Mouse (Mus musculus): ENCODE measurements around the gene Trim16. TPM values are rescaled to one million over a fixed set of nuclear protein-coding genes. Genes with fewer than 3 reads are reported as not detected.
A peak's percentile ranks its signal among the peaks of the same experiment; 100 is the strongest.

The Trim16 gene
- polyA plus RNA-seq, 1 experiment = 23.5 TPM

DNA sequence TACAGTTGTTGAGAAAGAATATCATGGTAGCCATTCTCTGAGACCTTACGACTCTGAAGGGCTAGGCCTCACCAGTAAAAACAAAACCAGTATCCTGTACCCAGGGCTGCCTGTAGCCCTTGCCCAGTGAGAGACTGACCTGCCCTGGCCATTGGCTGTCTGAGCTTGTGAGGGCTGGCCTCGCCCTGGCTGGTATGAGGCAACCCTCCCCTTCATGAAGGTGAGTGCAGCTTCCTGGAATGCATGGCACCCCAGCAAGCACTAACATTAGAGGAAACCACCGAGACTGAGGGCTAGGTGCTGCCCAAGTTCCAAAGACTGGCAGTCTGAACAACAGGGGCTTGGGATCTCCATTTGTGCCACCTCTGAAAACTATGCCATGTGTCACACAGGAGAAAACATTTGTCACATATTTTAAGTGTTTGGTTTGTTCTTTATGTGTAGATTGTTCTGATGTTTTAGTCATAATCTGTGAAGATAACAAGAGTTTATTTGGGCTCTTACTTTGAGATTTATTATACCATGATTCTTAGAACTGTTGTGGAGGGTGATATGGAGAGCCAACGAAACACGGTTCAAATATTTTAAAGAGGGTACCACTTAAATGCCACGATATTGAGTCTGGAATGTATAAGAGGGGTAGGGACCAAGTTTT is 5.9 kb upstream of the Trim16 start:
- Histone ChIP-seq H3K4me3 (ENCODE audit: insufficient read depth, low read length) (no peak overlapping the region), H3K4me1 (ENCODE audit: control insufficient read depth, insufficient read depth, low read length) (0 out of 2 replicates have a peak, but pooled peaks cover 4% of the 10 kb centered on the region), H3K27ac (ENCODE audit: insufficient read depth, low read length) (no peak overlapping the region)
- TF ChIP-seq POLR2A (IDR thresholded peaks at IDR 0.05; ENCODE audit: low read depth, low read length) = no peak
- TF ChIP-seq CTCF (IDR thresholded peaks at IDR 0.05; ENCODE audit: borderline replicate concordance, insufficient read depth, low read length) = no peak

DNA sequence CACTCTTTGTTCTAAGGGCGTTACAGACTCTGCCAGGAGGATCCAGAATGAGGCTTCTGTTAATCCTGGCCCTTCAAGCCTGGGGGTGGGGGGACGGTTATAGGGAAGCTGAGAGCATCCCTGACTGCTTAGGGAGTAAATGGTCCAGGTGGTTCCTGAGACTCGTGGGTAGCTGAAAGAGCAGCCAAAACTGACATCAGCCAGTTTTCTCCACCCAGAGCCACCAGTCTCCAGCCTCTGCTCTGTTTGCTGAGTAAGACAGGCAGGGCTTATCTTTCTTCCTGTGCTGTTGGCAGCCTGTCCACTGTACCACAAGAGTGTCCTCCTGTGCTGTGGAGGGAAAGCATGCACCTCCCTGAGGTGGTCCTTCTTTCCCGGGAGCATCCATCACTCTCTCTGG is 5.4 kb upstream of the Trim16 start:
- Histone ChIP-seq H3K4me1 (ENCODE audit: control insufficient read depth, insufficient read depth, low read length) (peaks cover 8% of the 10 kb centered on the region), H3K4me3 (ENCODE audit: insufficient read depth, low read length) (no peak overlapping the region), H3K27ac (ENCODE audit: insufficient read depth, low read length) (no peak overlapping the region)
- no peak for TF ChIP-seq CTCF (IDR thresholded peaks at IDR 0.05; ENCODE audit: borderline replicate concordance, insufficient read depth, low read length)
- no peak for TF ChIP-seq POLR2A (IDR thresholded peaks at IDR 0.05; ENCODE audit: low read depth, low read length)

DNA sequence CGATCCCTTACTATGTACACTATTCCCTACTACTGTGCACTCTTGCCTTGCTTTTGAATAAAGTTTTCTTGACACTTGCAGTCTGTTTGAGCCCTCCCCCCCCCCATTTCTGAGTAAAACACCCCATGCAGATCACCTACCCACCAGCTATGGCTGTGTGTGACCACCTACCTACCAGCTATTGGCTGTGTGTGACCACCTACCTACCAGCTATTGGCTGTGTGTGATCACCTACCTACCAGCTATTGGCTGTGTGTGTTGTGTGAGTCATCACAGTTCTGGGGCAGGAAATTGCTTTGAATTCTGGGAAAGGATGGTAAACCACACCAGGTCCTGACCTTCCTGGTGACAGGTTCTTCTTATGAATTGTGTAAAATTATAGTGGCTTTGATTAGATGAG is 4.6 kb upstream of the Trim16 start:
- Histone ChIP-seq H3K4me3 (ENCODE audit: insufficient read depth, low read length) (no peak overlapping the region), H3K27ac (ENCODE audit: insufficient read depth, low read length) (no peak overlapping the region), H3K4me1 (ENCODE audit: control insufficient read depth, insufficient read depth, low read length) (peaks cover 8% of the 10 kb centered on the region)
- TF ChIP-seq POLR2A (IDR thresholded peaks at IDR 0.05; ENCODE audit: low read depth, low read length) (no peak), CTCF (IDR thresholded peaks at IDR 0.05; ENCODE audit: borderline replicate concordance, insufficient read depth, low read length) (no peak)

DNA sequence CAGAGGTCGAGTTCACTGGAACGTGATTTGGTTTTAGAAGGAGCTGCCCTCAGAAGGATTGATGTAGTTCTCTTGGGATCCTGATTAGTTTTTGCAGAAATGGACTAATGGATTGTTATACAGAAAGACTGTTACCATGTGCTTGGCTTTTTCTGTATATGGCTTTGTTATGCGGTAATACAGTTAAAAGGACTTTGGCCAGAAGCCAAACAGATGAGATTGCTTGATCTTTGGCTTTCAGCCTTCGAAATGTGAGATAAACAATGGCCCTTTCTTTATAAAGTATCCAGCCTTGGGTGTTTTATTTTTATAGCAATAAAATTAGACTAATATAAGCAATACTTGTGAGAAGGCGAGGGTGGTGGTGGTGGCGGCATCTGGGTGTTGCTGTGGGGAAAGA is 3.4 kb upstream of the Trim16 start:
- Histone ChIP-seq H3K27ac (ENCODE audit: insufficient read depth, low read length) (no peak overlapping the region), H3K4me1 (ENCODE audit: control insufficient read depth, insufficient read depth, low read length) (peaks cover 8% of the 10 kb centered on the region), H3K4me3 (ENCODE audit: insufficient read depth, low read length) (no peak overlapping the region)
- no peak for TF ChIP-seq CTCF (IDR thresholded peaks at IDR 0.05; ENCODE audit: borderline replicate concordance, insufficient read depth, low read length)
- no peak for TF ChIP-seq POLR2A (IDR thresholded peaks at IDR 0.05; ENCODE audit: low read depth, low read length)

DNA sequence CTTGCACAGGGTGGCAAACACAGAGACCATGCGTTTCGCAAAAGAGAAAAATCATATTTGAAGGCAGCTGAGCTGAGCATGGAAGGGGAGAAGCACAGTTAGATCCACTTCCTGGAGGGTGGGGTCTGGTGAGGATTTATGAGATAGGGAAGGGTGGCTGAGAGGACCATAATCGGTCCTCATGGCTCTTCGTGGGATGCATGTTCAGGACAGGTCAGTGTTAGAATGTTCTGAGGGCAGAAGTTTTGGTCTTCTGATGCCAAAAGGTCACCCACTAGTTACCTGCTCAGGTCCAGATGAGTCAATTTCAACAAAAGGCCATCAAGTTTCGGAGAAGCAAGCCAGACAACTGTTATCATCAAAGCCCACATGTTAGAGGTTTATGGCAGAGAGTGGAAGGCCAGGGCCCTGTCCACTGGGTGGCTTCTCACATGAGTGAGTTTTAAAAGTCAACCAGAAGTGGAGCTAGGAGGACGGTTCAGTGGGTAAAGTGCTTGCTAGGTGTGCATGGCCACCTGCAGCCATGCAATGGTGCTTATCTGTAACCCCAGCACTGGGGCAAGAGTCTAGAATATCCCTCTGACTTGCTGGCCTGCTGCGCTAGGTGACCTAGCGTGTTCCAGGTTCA is 858 bp upstream of the Trim16 start:
- TF ChIP-seq POLR2A (IDR thresholded peaks at IDR 0.05; ENCODE audit: low read depth, low read length) (no peak), CTCF (IDR thresholded peaks at IDR 0.05; ENCODE audit: borderline replicate concordance, insufficient read depth, low read length) (no peak)

DNA sequence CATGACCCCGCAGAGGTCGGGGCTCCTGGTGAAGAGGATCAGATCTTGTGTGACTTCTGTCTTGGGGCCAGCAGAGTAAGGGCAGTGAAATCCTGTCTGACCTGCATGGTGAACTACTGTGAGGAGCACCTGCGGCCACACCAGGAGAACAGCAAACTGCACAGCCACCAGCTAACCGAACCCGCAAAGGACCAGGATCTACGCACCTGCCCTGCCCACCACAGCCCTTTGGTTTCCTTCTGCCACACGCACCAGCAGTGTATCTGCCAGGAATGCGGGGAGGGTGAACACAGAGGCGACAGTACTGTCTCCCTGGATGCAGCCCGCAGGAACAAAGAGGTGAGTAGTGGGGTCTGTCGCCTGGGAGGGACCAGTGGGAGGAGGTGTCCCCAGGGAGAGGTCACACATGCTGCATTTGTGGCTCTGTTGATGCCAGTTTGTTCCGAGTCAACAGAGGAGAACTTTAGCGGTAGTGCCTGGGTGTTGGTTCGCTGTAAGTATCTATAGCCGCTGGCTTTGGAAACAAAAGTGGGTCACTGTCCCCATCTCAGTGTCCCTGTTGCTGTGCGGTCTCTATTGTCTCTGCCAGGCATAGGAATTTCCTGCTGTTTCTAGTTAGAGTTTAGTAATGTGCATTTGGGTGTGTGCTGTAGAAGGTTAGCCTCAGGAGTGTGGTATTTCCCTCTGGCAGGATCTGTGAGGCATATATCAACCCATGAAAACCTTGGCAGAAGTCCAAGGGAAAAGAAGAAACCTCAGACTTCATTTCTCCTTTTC is 818 bp downstream of the Trim16 start:
- Histone ChIP-seq H3K4me1 (ENCODE audit: control insufficient read depth, insufficient read depth, low read length) (peaks cover 5% of the 10 kb centered on the region), H3K27ac (ENCODE audit: insufficient read depth, low read length) (peak overlapping the region; percentile 81), H3K4me3 (ENCODE audit: insufficient read depth, low read length) (peak overlapping the region; percentile 79)
- TF ChIP-seq POLR2A (IDR thresholded peaks at IDR 0.05; ENCODE audit: low read depth, low read length) (peak; percentile 45), CTCF (IDR thresholded peaks at IDR 0.05; ENCODE audit: borderline replicate concordance, insufficient read depth, low read length) (no peak)

More for the DNA sequence above, 858 bp upstream of the Trim16 start:
- H3K27ac ChIP-seq (ENCODE audit: insufficient read depth, low read length) = peak overlapping the region; percentile 55
- H3K4me1 ChIP-seq (ENCODE audit: control insufficient read depth, insufficient read depth, low read length) = peaks cover 5% of the 10 kb centered on the region
- H3K4me3 ChIP-seq (ENCODE audit: insufficient read depth, low read length) = no peak overlapping the region

DNA sequence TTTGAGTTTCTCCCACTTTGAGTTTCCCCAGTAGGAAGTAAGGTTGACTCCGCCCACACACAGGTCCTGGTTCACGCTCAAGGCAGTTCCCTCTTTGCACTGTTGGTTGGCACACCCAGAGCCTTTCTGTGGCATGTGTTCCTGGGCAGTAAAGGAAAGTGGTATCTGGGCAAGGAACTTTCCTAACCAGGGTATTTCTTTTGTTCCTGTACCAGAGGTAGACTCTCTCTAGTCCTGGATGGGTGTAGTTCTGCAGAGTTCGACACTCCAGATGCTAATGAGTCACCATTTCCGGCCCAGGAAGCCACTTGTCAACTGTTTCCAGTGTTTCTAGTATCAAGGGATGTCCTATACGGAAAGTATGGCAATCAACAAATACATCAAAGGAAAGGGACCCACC is 1.9 kb downstream of the Trim16 start:
- peak overlapping the region; percentile 53 for H3K4me3 ChIP-seq (ENCODE audit: insufficient read depth, low read length)
- TF ChIP-seq POLR2A (IDR thresholded peaks at IDR 0.05; ENCODE audit: low read depth, low read length) (no peak), CTCF (IDR thresholded peaks at IDR 0.05; ENCODE audit: borderline replicate concordance, insufficient read depth, low read length) (no peak)
- H3K27ac ChIP-seq (ENCODE audit: insufficient read depth, low read length) = peak overlapping the region; percentile 7
- H3K4me1 ChIP-seq (ENCODE audit: control insufficient read depth, insufficient read depth, low read length) = peaks cover 7% of the 10 kb centered on the region

DNA sequence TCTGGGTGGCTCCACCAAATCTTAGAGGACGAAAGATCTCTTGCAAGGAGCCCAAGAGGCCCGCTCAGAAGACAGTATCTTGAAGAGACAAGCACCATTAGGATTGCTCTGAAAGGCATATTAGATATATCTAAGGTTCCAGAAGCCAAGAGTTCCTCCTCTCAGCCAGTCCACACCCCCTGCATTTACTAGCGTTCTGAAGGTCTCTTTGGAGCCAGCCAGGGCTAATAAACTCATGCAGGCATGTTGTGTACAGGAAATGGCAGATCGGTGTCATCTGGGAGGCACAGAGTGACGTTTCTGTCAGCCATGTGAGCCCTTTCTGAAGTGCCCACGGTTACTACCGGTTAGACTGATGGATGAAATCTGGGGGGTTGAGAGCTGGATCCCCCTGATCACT is 4.2 kb downstream of the Trim16 start:
- no peak overlapping the region for H3K4me3 ChIP-seq (ENCODE audit: insufficient read depth, low read length)
- TF ChIP-seq POLR2A (IDR thresholded peaks at IDR 0.05; ENCODE audit: low read depth, low read length) (no peak), CTCF (IDR thresholded peaks at IDR 0.05; ENCODE audit: borderline replicate concordance, insufficient read depth, low read length) (no peak)
- no peak overlapping the region for H3K27ac ChIP-seq (ENCODE audit: insufficient read depth, low read length)
- H3K4me1 ChIP-seq (ENCODE audit: control insufficient read depth, insufficient read depth, low read length) = peaks cover 6% of the 10 kb centered on the region

DNA sequence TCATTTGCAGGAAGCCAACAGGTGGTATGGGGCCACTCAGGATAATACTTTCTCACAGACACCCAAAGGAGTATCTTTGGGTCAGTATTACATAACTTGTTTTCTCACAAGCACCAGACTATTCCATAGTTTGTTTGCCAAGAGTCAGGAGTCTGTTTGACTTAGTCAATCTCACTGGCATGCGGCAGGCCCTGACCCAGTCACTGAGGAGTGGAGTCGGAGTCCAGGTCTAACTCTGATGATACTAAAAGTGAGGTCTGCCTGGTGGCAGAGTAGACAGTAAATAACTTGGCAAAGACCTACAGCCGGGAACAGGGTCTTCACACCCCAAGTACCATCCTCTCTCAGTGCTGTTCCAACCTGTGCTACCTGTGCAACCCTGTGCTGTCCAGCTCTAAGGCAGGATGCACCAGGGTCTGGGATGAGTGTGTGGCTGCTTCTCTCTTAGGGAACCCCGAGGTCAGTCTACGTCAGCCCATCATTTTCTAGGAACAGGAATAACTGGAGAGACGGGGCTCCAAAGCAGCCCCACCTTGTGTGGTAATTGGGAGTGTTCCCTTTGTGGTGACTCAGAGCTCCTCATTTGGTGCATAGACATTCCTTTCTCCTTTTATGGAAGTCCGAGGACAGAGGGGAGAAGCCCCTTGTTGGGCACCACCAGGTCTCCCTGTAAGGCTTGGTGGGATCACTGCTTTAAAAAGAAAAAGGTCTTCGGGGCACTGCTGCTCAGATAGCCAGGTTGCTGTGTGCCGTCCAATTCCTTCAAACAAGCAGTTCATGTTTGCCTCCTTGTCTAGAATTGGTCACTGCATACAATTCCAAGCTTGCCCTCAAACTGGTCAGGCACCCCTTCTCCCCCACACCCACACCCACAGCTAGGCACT is 5.4 kb downstream of the Trim16 start:
- Histone ChIP-seq H3K4me1 (ENCODE audit: control insufficient read depth, insufficient read depth, low read length) (0 out of 2 replicates have a peak, but pooled peaks cover 2% of the 10 kb centered on the region), H3K27ac (ENCODE audit: insufficient read depth, low read length) (no peak overlapping the region)

More for the DNA sequence above, 5.4 kb downstream of the Trim16 start:
- no peak overlapping the region for H3K4me3 ChIP-seq (ENCODE audit: insufficient read depth, low read length)
- no peak for TF ChIP-seq CTCF (IDR thresholded peaks at IDR 0.05; ENCODE audit: borderline replicate concordance, insufficient read depth, low read length)
- no peak for TF ChIP-seq POLR2A (IDR thresholded peaks at IDR 0.05; ENCODE audit: low read depth, low read length)
